Mouse (Mus musculus) heart, embryonic 11.5 days (tissue): Measurements from ENCODE around the gene Arid2. TPM values are rescaled to one million over a fixed set of nuclear protein-coding genes. Genes with fewer than 3 reads are reported as not detected.
"Not testable (repeated sequence)": the region's sequence is repeated elsewhere in the genome, so short reads cannot be mapped to it uniquely, and the experiment has no call there.

ENCODE experiments used
- ATAC-seq: fragments of 200-750 bp; cut with Nextera tagmentation; replicated peaks from 2 replicates; pipeline ENCODE4 v1.8.0; 2017; ENCODE audit warnings: moderate library complexity; ENCODE audit not compliant: insufficient number of reproducible peaks, low FRiP score, low TSS enrichment
- H3K27ac ChIP-seq: fragments of 300-500 bp; sonication (generic); 2 replicates; pipeline ENCODE4 v1.5.1; 2014; ENCODE audit warnings: mild to moderate bottlenecking, low read depth, low read length
- H3K27me3 ChIP-seq: fragments of 300-500 bp; sonication (generic); 2 replicates; pipeline ENCODE4 v1.6.1; 2014; ENCODE audit warnings: mild to moderate bottlenecking, low read length, mixed read lengths; ENCODE audit not compliant: control insufficient read depth, insufficient read depth
- H3K36me3 ChIP-seq: fragments of 300-500 bp; sonication (generic); 2 replicates; pipeline ENCODE4 v1.6.1; 2014; ENCODE audit warnings: mild to moderate bottlenecking, low read length, moderate library complexity, mixed read lengths; ENCODE audit not compliant: control insufficient read depth, insufficient read depth
- H3K4me1 ChIP-seq: fragments of 300-500 bp; sonication (generic); 2 replicates; pipeline ENCODE4 v1.6.1; 2014; ENCODE audit warnings: low read length; ENCODE audit not compliant: control insufficient read depth, insufficient read depth
- H3K4me2 ChIP-seq: fragments of 300-500 bp; sonication (generic); 2 replicates; pipeline ENCODE4 v1.6.1; 2014; ENCODE audit warnings: mild to moderate bottlenecking, moderate library complexity
- H3K4me3 ChIP-seq: fragments of 300-500 bp; sonication (generic); 2 replicates; pipeline ENCODE4 v1.5.1; 2014; ENCODE audit warnings: low read depth, low read length
- H3K9ac ChIP-seq: fragments of 300-500 bp; sonication (generic); 2 replicates; pipeline ENCODE4 v1.6.1; 2014; ENCODE audit warnings: mild to moderate bottlenecking, low read depth, low read length, moderate library complexity
- H3K9me3 ChIP-seq: fragments of 300-500 bp; sonication (generic); replicated peaks from 2 replicates; pipeline ENCODE4 v1.6.1; 2016; ENCODE audit warnings: low read length; ENCODE audit not compliant: control insufficient read depth
- WGBS: fragments of 180-500 bp; shearing (Covaris S2); extraction: QIAGEN DNeasy Blood & Tissue Kit; methylation state at CpG from one replicate; pipeline ENCODE4 v1.1.7; 2014; ENCODE audit not compliant: insufficient replicate concordance; 5-methylcytosine and 5-hydroxymethylcytosine counted together
- microRNA-seq: library from miRNA; unstranded; fragments of <30 nt; microRNA quantifications from one replicate; pipeline ENCODE4, GENCODE M21; 2016; ENCODE audit warnings: borderline number of aligned reads
- polyA plus RNA-seq: library from polyadenylated mRNA; unstranded; fragments of >200 nt; fragmentation: Nextera tagmentation; extraction: Ambion mirVana; gene quantifications from 2 replicates; pipeline ENCODE4 v1.2.1, GENCODE M21; 2014

Arid2 gene
- polyA plus RNA-seq, 1 experiment from 2014 or later = 22.6 TPM

- Histone ChIP-seq H3K9me3 (no peaks in the 10 kb centered on the region), H3K27ac (no peak overlapping the region), H3K36me3 (peaks cover 35% of the 10 kb centered on the region), H3K4me3 (no peak overlapping the region), H3K4me2 (no peak overlapping the region), H3K4me1 (no peaks in the 10 kb centered on the region), H3K27me3 (no peaks in the 10 kb centered on the region), H3K9ac (no peak overlapping the region)
- WGBS = 94% methylated on average over 1 of the region's 1 CpGs
- ATAC-seq = no peak
These were observed 146.9 kb downstream of the Arid2 start for GRCm38 (mm10) chr15:96434202-96434601.

GRCm38 (mm10) chr15:96441480-96441879 lies 154.2 kb downstream of the Arid2 start:
- H3K27me3 ChIP-seq, H3K27ac ChIP-seq, H3K4me1 ChIP-seq, H3K4me2 ChIP-seq, ATAC-seq, H3K9me3 ChIP-seq, H3K36me3 ChIP-seq, H3K4me3 ChIP-seq, H3K9ac ChIP-seq: not testable (repeated sequence)
- WGBS = 79% methylated on average over 5 of the region's 6 CpGs

- WGBS = 85% methylated on average over 10 of the region's 10 CpGs
These were observed 159.5 kb downstream of the Arid2 start for GRCm38 (mm10) chr15:96446785-96447184.

DNA sequence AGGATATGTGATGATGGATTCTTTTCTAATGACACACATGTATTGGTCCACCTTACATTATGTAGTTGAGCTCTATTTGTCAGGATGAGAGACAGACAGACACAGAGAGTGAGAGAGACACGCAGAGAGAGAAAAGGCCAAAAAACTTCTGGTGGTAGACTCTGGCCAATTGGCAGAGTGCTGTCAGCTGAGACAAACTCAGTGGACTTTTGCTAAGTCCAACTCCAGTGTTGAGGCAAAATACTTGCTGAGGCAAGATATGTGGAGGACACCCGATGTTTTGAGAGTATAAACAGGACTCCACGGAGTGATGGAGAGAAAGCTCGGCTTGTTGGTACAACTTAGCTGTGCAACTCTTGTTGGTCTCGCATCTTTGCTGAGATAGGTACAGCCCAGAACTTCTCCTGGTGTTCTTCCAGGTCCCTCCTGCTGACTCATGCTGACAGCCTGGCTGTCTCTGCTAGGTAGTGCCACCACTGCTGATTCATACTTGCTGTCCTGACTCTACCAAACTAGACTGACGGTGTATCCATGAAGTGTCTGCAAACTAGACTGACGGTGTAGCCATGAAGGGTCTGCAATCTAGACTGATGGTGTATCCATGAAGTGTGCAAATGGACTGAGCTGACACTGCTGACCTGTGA lies 161.5 kb downstream of the Arid2 start:
- Histone ChIP-seq H3K27ac (no peak overlapping the region), H3K27me3 (no peaks in the 10 kb centered on the region), H3K4me1 (no peaks in the 10 kb centered on the region), H3K9ac (no peak overlapping the region), H3K36me3 (0 out of 2 replicates have a peak, but pooled peaks cover 6% of the 10 kb centered on the region), H3K4me3 (no peak overlapping the region), H3K4me2 (no peak overlapping the region), H3K9me3 (no peaks in the 10 kb centered on the region)
- WGBS = 87% methylated on average over 7 of the region's 7 CpGs
- peak; percentile 74; the same call in 1 of the 2 replicates for ATAC-seq

More at GRCm38 (mm10) chr15:96446785-96447184, 159.5 kb downstream of the Arid2 start:
- Histone ChIP-seq H3K9me3 (no peaks in the 10 kb centered on the region), H3K4me1 (no peaks in the 10 kb centered on the region), H3K4me2 (no peak overlapping the region), H3K4me3 (no peak overlapping the region), H3K27ac (no peak overlapping the region), H3K27me3 (no peaks in the 10 kb centered on the region), H3K36me3 (0 out of 2 replicates have a peak, but pooled peaks cover 6% of the 10 kb centered on the region), H3K9ac (no peak overlapping the region)
- ATAC-seq = no peak

DNA sequence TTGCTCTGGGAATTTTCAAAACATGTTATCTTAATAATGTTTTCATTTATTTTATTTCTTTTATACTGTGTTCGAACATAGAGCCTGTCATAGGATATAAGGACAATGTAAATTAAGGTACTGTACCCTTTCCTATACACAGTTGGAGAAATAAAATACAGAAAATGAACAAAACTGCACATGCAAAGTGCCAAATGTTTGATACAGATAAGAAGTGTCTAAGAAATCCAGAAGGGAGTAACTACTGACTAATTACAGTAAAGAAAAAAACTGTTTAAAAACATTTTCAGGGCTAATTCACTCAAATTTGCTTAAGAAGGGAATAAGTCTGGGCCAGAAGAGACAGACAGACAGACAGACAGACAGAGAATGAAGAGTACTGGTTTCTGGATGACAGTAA lies 166.0 kb downstream of the Arid2 start:
- Histone ChIP-seq H3K27me3 (no peaks in the 10 kb centered on the region), H3K4me3 (no peak overlapping the region), H3K4me1 (peaks cover 14% of the 10 kb centered on the region; the same call in 1 of the 2 replicates), H3K36me3 (peaks cover 6% of the 10 kb centered on the region; the same call in 1 of the 2 replicates), H3K9me3 (no peaks in the 10 kb centered on the region), H3K4me2 (no peak overlapping the region), H3K9ac (no peak overlapping the region), H3K27ac (no peak overlapping the region)
- WGBS = 94% methylated on average over 1 of the region's 1 CpGs
- no peak for ATAC-seq

Small RNA genes within 50 kb of the gene (microRNA-seq; reads per million reads assigned to microRNA genes)
- not detected for gene Gm25397

Other genes starting within 250 kb of the Arid2 start
- 77.3 and 79.4 TPM in 2 replicates for gene Scaf11, start 173.3 kb downstream of the Arid2 start, polyA plus RNA-seq